In the genomic region with DNA sequence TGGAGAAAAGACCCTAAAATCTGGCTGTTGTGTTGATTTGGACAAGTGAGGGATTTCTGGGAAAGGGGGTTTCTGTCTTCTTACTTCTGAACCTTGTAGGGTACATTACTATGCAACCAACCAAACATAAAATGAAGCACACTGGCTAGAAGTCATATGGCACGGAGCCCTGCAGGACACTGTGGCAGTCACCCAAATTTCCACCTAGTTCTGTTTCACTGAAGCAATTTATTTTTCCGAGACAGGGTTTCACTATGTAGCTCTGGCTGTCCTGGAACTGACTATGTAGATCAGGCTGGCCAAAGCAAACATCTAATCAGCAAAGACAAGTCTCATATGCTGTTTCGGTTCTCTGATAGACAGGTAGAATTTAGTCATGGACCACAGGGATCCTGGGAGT, we compare ENCODE assay signal across 17 mouse cellular contexts. TPM values are rescaled to one million over a fixed set of nuclear protein-coding genes. Genes with fewer than 3 reads are reported as not detected.
DNase-seq lines count a peak whose midpoint lies in the region; ATAC-seq lines count a peak whose summit lies in the region.
"Had no signal": no experiment of that assay in that cellular context is flagged by ENCODE, and none has a peak within 500 bp of the region (broad histone marks: within the 10 kb centered on the region; RNA-seq: fewer than 3 reads in every experiment).

No protein-coding gene starts in this region.

- no peaks in the 10 kb centered on the region for H3K27me3 ChIP-seq in kidney, embryonic 16.5 days (ENCODE audit: insufficient read depth, low read length)
- H3K27me3 ChIP-seq: hindbrain, embryonic 12.5 days; stomach, embryonic 15.5 days had no signal

- no peak for ATAC-seq in kidney, embryonic 16.5 days (ENCODE audit: low FRiP score, low TSS enrichment)
- no peak for ATAC-seq in activated CD4-positive, CD25-positive, alpha-beta regulatory T cell, adult 4 months

- intact Hi-C loops in heart, postnatal 14 days (cut with DNase I), result loop anchor here (5.0 kb wide), 1 partner anchor 122 kb away; no protein-coding TSS in a partner anchor
- intact Hi-C loops in left cerebral cortex, postnatal 36 days (cut with DNase I), result no loop called here

- 0 out of 2 replicates have a peak, but pooled peaks cover 4% of the 10 kb centered on the region for H3K36me3 ChIP-seq in kidney, embryonic 16.5 days (ENCODE audit: insufficient read depth, low read length)
- H3K36me3 ChIP-seq: stomach, embryonic 15.5 days had no signal

- 90% methylated on average over 3 of the region's 3 CpGs for WGBS in kidney, embryonic 16.5 days

- peak; percentile 40 for DNase-seq in adrenal gland, postnatal 14 days
- no peak for DNase-seq in adrenal gland, postnatal 4 days (ENCODE audit: low spot score in 2 of 2)
- DNase-seq in kidney, adult 11 months, result peak; percentile 69
- peak; percentile 44 for DNase-seq in cerebellum, adult 8-10 months
- peak; percentile 36 to 51 for DNase-seq in heart, postnatal 14 days
- no peak for DNase-seq in left cerebral cortex, postnatal 36 days (ENCODE audit: low spot score in 2 of 2)
- DNase-seq: lung, adult 18-20 months; thymus, postnatal 25 days had no signal

- no peak overlapping the region for H3K4me2 ChIP-seq in kidney, embryonic 16.5 days (replicated peaks; ENCODE audit: low read depth, low read length)
- H3K4me2 ChIP-seq: hindbrain, embryonic 12.5 days; stomach, embryonic 15.5 days had no signal

- no peak overlapping the region for H3K27ac ChIP-seq in kidney, embryonic 16.5 days (ENCODE audit: low read length)
- H3K27ac ChIP-seq: hindbrain, embryonic 12.5 days; stomach, embryonic 15.5 days had no signal

- H3K9me3 ChIP-seq in kidney, embryonic 16.5 days (ENCODE audit: low read length), result no peaks in the 10 kb centered on the region
- H3K9me3 ChIP-seq: G1E; hindbrain, embryonic 12.5 days; stomach, embryonic 15.5 days had no signal

- H3K9ac ChIP-seq in kidney, embryonic 16.5 days (replicated peaks; ENCODE audit: low read length), result no peak overlapping the region
- H3K9ac ChIP-seq: hindbrain, embryonic 12.5 days; stomach, embryonic 15.5 days had no signal

- no peaks in the 10 kb centered on the region for H3K4me1 ChIP-seq in kidney, embryonic 16.5 days (ENCODE audit: insufficient read depth, low read length)
- H3K4me1 ChIP-seq: hindbrain, embryonic 12.5 days; stomach, embryonic 15.5 days had no signal

- no peak overlapping the region for H3K4me3 ChIP-seq in kidney, embryonic 16.5 days (ENCODE audit: low read length)
- H3K4me3 ChIP-seq: hindbrain, embryonic 12.5 days; stomach, embryonic 15.5 days had no signal

RNA-seq across cellular contexts. Expression of a gene that starts 14.6 kb away (rescaled TPM):
- total RNA-seq in adrenal gland, postnatal 14 days (2021), result 11.5 and 13.7 TPM in 2 replicates
- 10 to 100 TPM; 21.9 to 22.5 TPM for total RNA-seq in adrenal gland, postnatal 4 days (2021)
- polyA plus RNA-seq in kidney, embryonic 16.5 days (2015; fragmentation: Nextera tagmentation; extraction: Ambion mirVana), result 11.3 and 11.8 TPM in 2 replicates
- total RNA-seq in heart, postnatal 14 days (2021), result 1 to 10 TPM; 9.4 to 9.5 TPM
- 10 to 100 TPM; 24.5 to 28.6 TPM for total RNA-seq in left cerebral cortex, postnatal 36 days (2021)
- polyA plus RNA-seq in activated CD4-positive, CD25-positive, alpha-beta regulatory T cell, adult 4 months (2017; shearing (Covaris generic)), result 1 to 10 TPM; 1.5 to 2.1 TPM

RNA-seq across cellular contexts. Expression of a gene that starts 14.8 kb away (rescaled TPM):
- total RNA-seq in adrenal gland, postnatal 14 days (2021), result 23.0 and 24.6 TPM in 2 replicates
- total RNA-seq in adrenal gland, postnatal 4 days (2021), result 10 to 100 TPM; 23.6 to 26.0 TPM
- 30.8 and 39.7 TPM in 2 replicates for polyA plus RNA-seq in kidney, embryonic 16.5 days (2015; fragmentation: Nextera tagmentation; extraction: Ambion mirVana)
- total RNA-seq in heart, postnatal 14 days (2021), result 10 to 100 TPM; 14.4 to 18.4 TPM
- total RNA-seq in left cerebral cortex, postnatal 36 days (2021), result 1 to 10 TPM; 7.9 to 8.0 TPM
- 1 to 10 TPM; 4.4 to 4.7 TPM for polyA plus RNA-seq in activated CD4-positive, CD25-positive, alpha-beta regulatory T cell, adult 4 months (2017; shearing (Covaris generic))

RNA-seq across cellular contexts. Expression of a gene that starts 29.6 kb away (rescaled TPM):
- not detected in 2 replicates for total RNA-seq in adrenal gland, postnatal 14 days (2021)
- not detected for total RNA-seq in adrenal gland, postnatal 4 days (2021)
- 0.09 TPM in 1 of 2 replicates, not detected in the other for polyA plus RNA-seq in kidney, embryonic 16.5 days (2015; fragmentation: Nextera tagmentation; extraction: Ambion mirVana)
- total RNA-seq in heart, postnatal 14 days (2021), result under 1 TPM; 0.24 to 0.43 TPM
- not detected for total RNA-seq in left cerebral cortex, postnatal 36 days (2021)
- not detected for polyA plus RNA-seq in activated CD4-positive, CD25-positive, alpha-beta regulatory T cell, adult 4 months (2017; shearing (Covaris generic))
- total RNA-seq: left cerebral cortex, postnatal 10 days; megakaryocyte, adult 5-6 weeks; monocyte, adult 5-6 weeks had no signal
- polyA plus RNA-seq: G1E; stomach, embryonic 15.5 days had no signal

RNA-seq across cellular contexts. Expression of a gene that starts 39.4 kb away (rescaled TPM):
- 14.3 and 23.7 TPM in 2 replicates for total RNA-seq in adrenal gland, postnatal 14 days (2021)
- total RNA-seq in adrenal gland, postnatal 4 days (2021), result 10 to 100 TPM; 27.6 to 28.3 TPM
- polyA plus RNA-seq in kidney, embryonic 16.5 days (2015; fragmentation: Nextera tagmentation; extraction: Ambion mirVana), result 40.4 and 41.0 TPM in 2 replicates
- 10 to 100 TPM; 10.1 to 12.1 TPM for total RNA-seq in heart, postnatal 14 days (2021)
- 10 to 100 TPM; 20.4 to 27.7 TPM for total RNA-seq in left cerebral cortex, postnatal 36 days (2021)
- polyA plus RNA-seq in activated CD4-positive, CD25-positive, alpha-beta regulatory T cell, adult 4 months (2017; shearing (Covaris generic)), result 10 to 100 TPM; 66.8 to 78.7 TPM

RNA-seq across cellular contexts. Expression of a gene that starts 43.7 kb away (rescaled TPM):
- not detected in 2 replicates for total RNA-seq in adrenal gland, postnatal 14 days (2021)
- total RNA-seq in adrenal gland, postnatal 4 days (2021), result not detected
- polyA plus RNA-seq in kidney, embryonic 16.5 days (2015; fragmentation: Nextera tagmentation; extraction: Ambion mirVana), result 0.10 and 0.20 TPM in 2 replicates
- total RNA-seq in heart, postnatal 14 days (2021), result not detected
- total RNA-seq in left cerebral cortex, postnatal 36 days (2021), result not detected
- not detected for polyA plus RNA-seq in activated CD4-positive, CD25-positive, alpha-beta regulatory T cell, adult 4 months (2017; shearing (Covaris generic))
- total RNA-seq: G1E; layer of hippocampus, adult 18-20 months; left cerebral cortex, postnatal 10 days; megakaryocyte, adult 5-6 weeks; monocyte, adult 5-6 weeks had no signal
- polyA plus RNA-seq: G1E; hindbrain, embryonic 12.5 days had no signal

Comparison
In these comparisons a context has a peak if more than half of its experiments do, and no peak if none do; other contexts are left out.
1. DNase-seq: peak in adrenal gland, postnatal 14 days (single experiment), kidney, adult 11 months (single experiment), cerebellum, adult 8-10 months (single experiment) and heart, postnatal 14 days (2 of 2); none in adrenal gland, postnatal 4 days (0 of 2) and left cerebral cortex, postnatal 36 days (0 of 2).